Mouse (Mus musculus) thymus, adult 2 months (tissue): ENCODE data around the gene Gm3336.

Source experiments
- CTCF ChIP-seq: fragments of 200-500 bp; IDR thresholded peaks from 2 replicates; pipeline ENCODE4 v1.5.1; 2012; ENCODE audit warnings: mild to moderate bottlenecking, control low read depth, low read length, moderate library complexity, borderline replicate concordance; ENCODE audit not compliant: control insufficient read depth, poor library complexity, insufficient read depth; ENCODE audit errors: extremely low read depth
- POLR2A ChIP-seq: fragments of 200-500 bp; IDR thresholded peaks from 2 replicates; pipeline ENCODE4 v1.6.1; 2012; ENCODE audit warnings: mild to moderate bottlenecking, low read length, control low read depth, moderate library complexity; ENCODE audit not compliant: control insufficient read depth, poor library complexity, insufficient read depth; ENCODE audit errors: extremely low read depth

GRCm38 (mm10) chr8:70702842-70703182, 15.5 kb upstream of the Gm3336 start:
- TF ChIP-seq CTCF (no peak), POLR2A (no peak)
